Mouse (Mus musculus) heart, adult 11 months (tissue): Measurements from ENCODE around the gene Atp6v1e1.
"Not testable (repeated sequence)": the region's sequence is repeated elsewhere in the genome, so short reads cannot be mapped to it uniquely, and the experiment has no call there.

Experiments used
- DNase-seq: peaks from one replicate; pipeline ENCODE4 v3.0.0; 2022

Atp6v1e1 gene

GRCm38 (mm10) chr6:120819294-120819693 lies 3.3 kb downstream of the Atp6v1e1 start:
- no peak for DNase-seq

- not testable (repeated sequence) for DNase-seq
Observed at GRCm38 (mm10) chr6:120811999-120812398, 10.6 kb downstream of the Atp6v1e1 start.

- DNase-seq: no peak
Observed at GRCm38 (mm10) chr6:120807738-120808081, 14.9 kb downstream of the Atp6v1e1 start.

- DNase-seq: no peak
Observed at GRCm38 (mm10) chr6:120806999-120807737, 15.4 kb downstream of the Atp6v1e1 start.

GRCm38 (mm10) chr6:120799581-120800041 lies 23.0 kb downstream of the Atp6v1e1 start:
- no peak for DNase-seq

GRCm38 (mm10) chr6:120798905-120799304 lies 23.7 kb downstream of the Atp6v1e1 start:
- no peak for DNase-seq

GRCm38 (mm10) chr6:120798019-120798418 lies 24.6 kb downstream of the Atp6v1e1 start:
- no peak for DNase-seq

GRCm38 (mm10) chr6:120796111-120796510 lies 26.5 kb downstream of the Atp6v1e1 start:
- DNase-seq: no peak

- DNase-seq: peak; percentile 96
Observed at GRCm38 (mm10) chr6:120795422-120796086, 27.0 kb downstream of the Atp6v1e1 start.

GRCm38 (mm10) chr6:120792947-120793346 lies 29.6 kb downstream of the Atp6v1e1 start:
- DNase-seq: no peak

GRCm38 (mm10) chr6:120790717-120791116 lies 31.9 kb downstream of the Atp6v1e1 start:
- DNase-seq: no peak

GRCm38 (mm10) chr6:120790153-120790552 lies 32.4 kb downstream of the Atp6v1e1 start:
- no peak for DNase-seq

GRCm38 (mm10) chr6:120788904-120789303 lies 33.7 kb downstream of the Atp6v1e1 start:
- no peak for DNase-seq

- DNase-seq: no peak
Observed at GRCm38 (mm10) chr6:120788068-120788607, 34.5 kb downstream of the Atp6v1e1 start.

- no peak for DNase-seq
Observed at GRCm38 (mm10) chr6:120784351-120784750, 38.2 kb downstream of the Atp6v1e1 start.

GRCm38 (mm10) chr6:120782948-120783347 lies 39.6 kb downstream of the Atp6v1e1 start:
- no peak for DNase-seq

- no peak for DNase-seq
Observed at GRCm38 (mm10) chr6:120778226-120778625, 44.4 kb downstream of the Atp6v1e1 start.

- DNase-seq: no peak
Observed at GRCm38 (mm10) chr6:120777533-120777932, 45.1 kb downstream of the Atp6v1e1 start.

- DNase-seq: no peak
Observed at GRCm38 (mm10) chr6:120776286-120776685, 46.3 kb downstream of the Atp6v1e1 start.

- DNase-seq: no peak
Observed at GRCm38 (mm10) chr6:120773763-120774162, 48.8 kb downstream of the Atp6v1e1 start.

- DNase-seq: no peak
Observed at GRCm38 (mm10) chr6:120773149-120773628, 49.4 kb downstream of the Atp6v1e1 start, which contains the start of gene Slc25a18. Gene Slc25a18, plus strand, starts transcription at chr6:120773578.

GRCm38 (mm10) chr6:120772025-120772424 lies 50.6 kb downstream of the Atp6v1e1 start:
- DNase-seq: peak; percentile 94

GRCm38 (mm10) chr6:120771366-120771765 lies 51.2 kb downstream of the Atp6v1e1 start:
- DNase-seq: peak; percentile 78

GRCm38 (mm10) chr6:120769972-120770371 lies 52.6 kb downstream of the Atp6v1e1 start:
- DNase-seq: no peak
